Mouse (Mus musculus): ENCODE data around the gene Erg. TPM values are rescaled to one million over a fixed set of nuclear protein-coding genes. Genes with fewer than 3 reads are reported as not detected.

Erg gene
- total RNA-seq, 2 experiments from 2014 or later, result 31.8 to 32.1 TPM

GRCm38 (mm10) chr16:95585541-95586310 lies 667 bp downstream of the Erg start:
- DNase-seq, result peak; percentile 15
- intact Hi-C loops (cut with DNase I), result no loop called here

GRCm38 (mm10) chr16:95584751-95585528 lies 1.5 kb downstream of the Erg start:
- intact Hi-C loops (cut with DNase I), result no loop called here
- DNase-seq, result no peak

- no peak for DNase-seq
- intact Hi-C loops (cut with DNase I), result loop anchor here (10.0 kb wide), 1 partner anchor 384 kb away; no protein-coding TSS in a partner anchor
Observed at GRCm38 (mm10) chr16:95579289-95579688, 7.1 kb downstream of the Erg start.

- intact Hi-C loops (cut with DNase I), result loop anchor here (5.0 to 10.0 kb wide), 2 partner anchors 226 to 378 kb away; no protein-coding TSS in a partner anchor
Observed at GRCm38 (mm10) chr16:95573163-95573562, 13.2 kb downstream of the Erg start.

GRCm38 (mm10) chr16:95570616-95571015 lies 15.8 kb downstream of the Erg start:
- intact Hi-C loops (cut with DNase I), result loop anchor here (2.0 to 10.0 kb wide), 3 partner anchors 104 to 376 kb away; no protein-coding TSS in a partner anchor

More at GRCm38 (mm10) chr16:95573163-95573562, 13.2 kb downstream of the Erg start:
- DNase-seq, result peak; percentile 3 to 15

GRCm38 (mm10) chr16:95556834-95557233 lies 29.6 kb downstream of the Erg start:
- intact Hi-C loops (cut with DNase I), result no loop called here
- DNase-seq, result no peak

More at GRCm38 (mm10) chr16:95570616-95571015, 15.8 kb downstream of the Erg start:
- DNase-seq, result peak in 1 of 2 experiments; percentile 53

GRCm38 (mm10) chr16:95553136-95553535 lies 33.3 kb downstream of the Erg start:
- DNase-seq, result no peak
- intact Hi-C loops (cut with DNase I), result no loop called here

GRCm38 (mm10) chr16:95552495-95552894 lies 33.9 kb downstream of the Erg start:
- intact Hi-C loops (cut with DNase I), result no loop called here
- DNase-seq, result no peak

- intact Hi-C loops (cut with DNase I), result no loop called here
- no peak for DNase-seq
Observed at GRCm38 (mm10) chr16:95550496-95550895, 35.9 kb downstream of the Erg start.

- no peak for DNase-seq
- intact Hi-C loops (cut with DNase I), result no loop called here
Observed at GRCm38 (mm10) chr16:95544753-95545152, 41.6 kb downstream of the Erg start.

GRCm38 (mm10) chr16:95543471-95543870 lies 42.9 kb downstream of the Erg start:
- DNase-seq, result no peak
- intact Hi-C loops (cut with DNase I), result no loop called here

GRCm38 (mm10) chr16:95535151-95535550 lies 51.2 kb downstream of the Erg start:
- no peak for DNase-seq

GRCm38 (mm10) chr16:95532387-95533077 lies 53.9 kb downstream of the Erg start:
- intact Hi-C loops (cut with DNase I), result no loop called here
- no peak for DNase-seq

More at GRCm38 (mm10) chr16:95535151-95535550, 51.2 kb downstream of the Erg start:
- intact Hi-C loops (cut with DNase I), result no loop called here

- no peak for DNase-seq
- intact Hi-C loops (cut with DNase I), result no loop called here
Observed at GRCm38 (mm10) chr16:95527561-95527960, 58.8 kb downstream of the Erg start.

- intact Hi-C loops (cut with DNase I), result no loop called here
- no peak for DNase-seq
Observed at GRCm38 (mm10) chr16:95519520-95519919, 66.9 kb downstream of the Erg start.

GRCm38 (mm10) chr16:95506051-95506450 lies 80.3 kb downstream of the Erg start:
- DNase-seq, result no peak
- intact Hi-C loops (cut with DNase I), result no loop called here

- DNase-seq, result no peak
- intact Hi-C loops (cut with DNase I), result no loop called here
Observed at GRCm38 (mm10) chr16:95496582-95497300, 89.7 kb downstream of the Erg start.

- intact Hi-C loops (cut with DNase I), result no loop called here
- DNase-seq, result no peak
Observed at GRCm38 (mm10) chr16:95494108-95494507, 92.3 kb downstream of the Erg start.

- no peak for DNase-seq
- intact Hi-C loops (cut with DNase I), result no loop called here
Observed at GRCm38 (mm10) chr16:95493336-95493735, 93.1 kb downstream of the Erg start.

- no peak for DNase-seq
- intact Hi-C loops (cut with DNase I), result no loop called here
Observed at GRCm38 (mm10) chr16:95492146-95492545, 94.2 kb downstream of the Erg start.

Data from heart, postnatal 36 days (tissue).